In genomic region chr1:164474778-164475511, GRCm38 (mm10) we compare ENCODE assay signal across 13 mouse cellular contexts. TPM values are rescaled to one million over a fixed set of nuclear protein-coding genes. Genes with fewer than 3 reads are reported as not detected.
DNase-seq lines count a peak whose midpoint lies in the region; ATAC-seq and TF ChIP-seq lines count a peak whose summit lies in the region.
"Had no signal": no experiment of that assay in that cellular context is flagged by ENCODE, and none has a peak within 500 bp of the region (broad histone marks: within the 10 kb centered on the region; RNA-seq: fewer than 3 reads in every experiment).

No protein-coding gene starts in this region.

- H3K9me3 ChIP-seq in lung, embryonic 14.5 days (ENCODE audit: low read depth, low read length), result no peaks in the 10 kb centered on the region
- H3K9me3 ChIP-seq in forebrain, embryonic 13.5 days (replicated peaks), result no peaks in the 10 kb centered on the region
- no peaks in the 10 kb centered on the region for H3K9me3 ChIP-seq in midbrain, embryonic 16.5 days (replicated peaks; ENCODE audit: control insufficient read depth, low read length, poor library complexity, severe bottlenecking)
- H3K9me3 ChIP-seq: limb, embryonic 13.5 days had no signal

- no peak overlapping the region for H3K4me3 ChIP-seq in lung, embryonic 14.5 days (ENCODE audit: low read depth, low read length)
- no peak overlapping the region for H3K4me3 ChIP-seq in forebrain, embryonic 13.5 days
- no peak overlapping the region for H3K4me3 ChIP-seq in midbrain, embryonic 16.5 days (ENCODE audit: low read depth, low read length)
- H3K4me3 ChIP-seq: limb, embryonic 13.5 days had no signal

- no peak overlapping the region for H3K27ac ChIP-seq in lung, embryonic 14.5 days (ENCODE audit: low read depth)
- no peak overlapping the region for H3K27ac ChIP-seq in forebrain, embryonic 13.5 days
- H3K27ac ChIP-seq in midbrain, embryonic 16.5 days (ENCODE audit: low read length), result peak overlapping the region; percentile 60
- H3K27ac ChIP-seq: limb, embryonic 13.5 days; macrophage had no signal

- peak; percentile 26 to 52 for DNase-seq in frontal cortex, postnatal 36 days (ENCODE audit: low spot score in 2 of 2)
- no peak for DNase-seq in frontal cortex, postnatal 14 days (ENCODE audit: low spot score in 2 of 2)
- DNase-seq in lung, embryonic 14.5 days, result peak; percentile 63
- DNase-seq in lung, postnatal 14 days, result no peak
- no peak for DNase-seq in gastrocnemius, adult 18-20 months (ENCODE audit: low spot score)
- DNase-seq in kidney, postnatal 10 days, result no peak
- DNase-seq: adrenal gland, adult 8-10 months; cerebellum, adult 11-12 months; thymus, adult 18-20 months had no signal

- no peak overlapping the region for H3K9ac ChIP-seq in lung, embryonic 14.5 days
- H3K9ac ChIP-seq in forebrain, embryonic 13.5 days, result no peak overlapping the region
- H3K9ac ChIP-seq in midbrain, embryonic 16.5 days (ENCODE audit: low read depth, low read length), result no peak overlapping the region
- H3K9ac ChIP-seq: limb, embryonic 13.5 days had no signal

- no peaks in the 10 kb centered on the region for H3K27me3 ChIP-seq in lung, embryonic 14.5 days (ENCODE audit: insufficient read depth, low read length)
- no peaks in the 10 kb centered on the region for H3K27me3 ChIP-seq in forebrain, embryonic 13.5 days
- no peaks in the 10 kb centered on the region for H3K27me3 ChIP-seq in midbrain, embryonic 16.5 days (ENCODE audit: control insufficient read depth, insufficient read depth, low read depth, low read length)
- H3K27me3 ChIP-seq: limb, embryonic 13.5 days had no signal

- no peaks in the 10 kb centered on the region for H3K4me1 ChIP-seq in lung, embryonic 14.5 days (ENCODE audit: insufficient read depth)
- peaks cover 7% of the 10 kb centered on the region for H3K4me1 ChIP-seq in forebrain, embryonic 13.5 days
- peaks cover 17% of the 10 kb centered on the region for H3K4me1 ChIP-seq in midbrain, embryonic 16.5 days (ENCODE audit: control insufficient read depth, insufficient read depth, low read length)
- H3K4me1 ChIP-seq: limb, embryonic 13.5 days had no signal

- H3K36me3 ChIP-seq in lung, embryonic 14.5 days (ENCODE audit: insufficient read depth), result no peaks in the 10 kb centered on the region
- H3K36me3 ChIP-seq in forebrain, embryonic 13.5 days (ENCODE audit: poor library complexity, severe bottlenecking), result no peaks in the 10 kb centered on the region
- no peaks in the 10 kb centered on the region for H3K36me3 ChIP-seq in midbrain, embryonic 16.5 days (ENCODE audit: control insufficient read depth, insufficient read depth, low read length)
- H3K36me3 ChIP-seq: limb, embryonic 13.5 days had no signal

- no peak for TF ChIP-seq CTCF in lung, embryonic 14.5 days (IDR thresholded peaks at IDR 0.05; ENCODE audit: low read depth)

- WGBS in lung, embryonic 14.5 days, result 24% methylated on average over 7 of the region's 7 CpGs
- WGBS in forebrain, embryonic 13.5 days, result 74% methylated on average over 7 of the region's 7 CpGs
- 52% methylated on average over 7 of the region's 7 CpGs for WGBS in midbrain, embryonic 16.5 days

- peak; percentile 63 for ATAC-seq in lung, embryonic 14.5 days (ENCODE audit: insufficient read depth)
- ATAC-seq in forebrain, embryonic 13.5 days, result peak; percentile 82
- ATAC-seq in midbrain, embryonic 16.5 days, result peak; percentile 92

- H3K4me2 ChIP-seq in lung, embryonic 14.5 days, result no peak overlapping the region
- H3K4me2 ChIP-seq in forebrain, embryonic 13.5 days, result no peak overlapping the region
- H3K4me2 ChIP-seq in midbrain, embryonic 16.5 days (ENCODE audit: low read length), result peak overlapping the region; percentile 4; the same call in 1 of the 2 replicates
- H3K4me2 ChIP-seq: limb, embryonic 13.5 days had no signal

RNA-seq across cellular contexts. Expression of gene Atp1b1, which starts 16.8 kb away (rescaled TPM):
- polyA plus RNA-seq in lung, embryonic 14.5 days (2014; fragmentation: Nextera tagmentation; extraction: Ambion mirVana), result 23.7 and 32.9 TPM in 2 replicates
- polyA plus RNA-seq in forebrain, embryonic 13.5 days (2015; fragmentation: Nextera tagmentation; extraction: Ambion mirVana), result 34.0 and 41.6 TPM in 2 replicates
- 238 and 311 TPM in 2 replicates for polyA plus RNA-seq in midbrain, embryonic 16.5 days (2015; fragmentation: Nextera tagmentation; extraction: Ambion mirVana)
- total RNA-seq in gastrocnemius, adult 18-20 months (2021), result 100 to 1,000 TPM; 179 to 280 TPM

Comparison
In these comparisons a context has a peak if more than half of its experiments do, and no peak if none do; other contexts are left out.
1. DNase-seq: peak in frontal cortex, postnatal 36 days (2 of 2) and lung, embryonic 14.5 days (single experiment); none in frontal cortex, postnatal 14 days (0 of 2), lung, postnatal 14 days (single experiment), gastrocnemius, adult 18-20 months (single experiment) and kidney, postnatal 10 days (single experiment).
2. Peak in every context shown above with its lines, with median percentiles within 50 percentile points of each other: ATAC-seq.